Mouse (Mus musculus): ENCODE results near the gene Vmn2r63. TPM values are rescaled to one million over a fixed set of nuclear protein-coding genes. Genes with fewer than 3 reads are reported as not detected.
"Not testable (repeated sequence)": the region's sequence is repeated elsewhere in the genome, so short reads cannot be mapped to it uniquely, and the experiment has no call there.

The Vmn2r63 gene
- not detected in 2 replicates for polyA plus RNA-seq (2016; fragmentation: Nextera tagmentation; extraction: Ambion mirVana)

DNA sequence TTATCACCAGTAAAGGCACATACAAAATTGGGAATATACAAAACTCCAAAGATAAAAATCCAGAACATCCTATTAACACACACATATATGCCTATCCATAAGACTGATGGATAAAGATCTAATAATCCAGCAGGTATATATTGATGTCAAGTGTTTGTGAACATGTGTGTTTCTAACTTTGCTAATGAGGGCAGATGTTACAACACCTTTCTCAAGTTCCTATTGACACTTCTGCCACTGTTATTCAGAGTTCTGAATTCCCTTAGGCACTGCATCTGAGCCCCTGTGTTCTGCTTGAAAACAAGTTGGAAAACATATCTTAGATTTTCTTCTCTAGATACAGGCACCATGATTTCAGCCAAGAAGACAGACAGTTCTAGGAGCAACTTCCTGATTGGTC is at the start of gene Vmn2r63:
TSS of gene Vmn2r63 (minus strand) at position 101 of the 400 bp plus-strand sequence.
- H3K27me3 ChIP-seq (replicated peaks); H3K4me1 ChIP-seq; ATAC-seq (ENCODE audit: low FRiP score, low read depth): not testable (repeated sequence)

DNA sequence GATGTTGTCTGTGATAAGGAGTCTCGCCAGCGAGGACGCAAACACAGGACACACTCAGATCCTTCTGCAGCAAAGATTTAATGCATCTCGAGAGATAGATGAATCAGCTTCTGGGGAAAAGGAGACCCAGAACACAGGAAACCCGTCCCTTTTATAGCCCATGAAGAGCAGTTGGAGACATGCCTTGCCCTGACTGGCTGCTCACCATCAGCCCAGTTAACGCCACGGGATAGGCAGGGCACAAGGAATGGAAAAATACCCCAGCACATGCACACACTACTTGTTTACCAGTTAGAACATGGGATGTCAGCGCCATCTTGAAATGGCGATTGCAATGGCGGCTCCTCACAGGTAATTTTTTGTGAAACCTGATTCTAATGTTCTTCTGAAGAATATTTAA is 47.1 kb upstream of the Vmn2r63 start:
- Histone ChIP-seq H3K9me3 (peaks cover 61% of the 10 kb centered on the region), H3K9ac (no peak overlapping the region), H3K4me2 (replicated peaks) (no peak overlapping the region), H3K4me1 (no peaks in the 10 kb centered on the region), H3K27ac (no peak overlapping the region), H3K27me3 (replicated peaks) (no peaks in the 10 kb centered on the region), H3K4me3 (no peak overlapping the region), H3K36me3 (no peaks in the 10 kb centered on the region)
- WGBS, result 92% methylated on average over 10 of the region's 10 CpGs
- no peak for ATAC-seq (ENCODE audit: low FRiP score, low read depth)

More for the DNA sequence above, at the start of gene Vmn2r63:
- H3K27ac ChIP-seq; H3K36me3 ChIP-seq; H3K9ac ChIP-seq; H3K4me3 ChIP-seq; H3K4me2 ChIP-seq (replicated peaks); H3K9me3 ChIP-seq: not testable (repeated sequence)

DNA sequence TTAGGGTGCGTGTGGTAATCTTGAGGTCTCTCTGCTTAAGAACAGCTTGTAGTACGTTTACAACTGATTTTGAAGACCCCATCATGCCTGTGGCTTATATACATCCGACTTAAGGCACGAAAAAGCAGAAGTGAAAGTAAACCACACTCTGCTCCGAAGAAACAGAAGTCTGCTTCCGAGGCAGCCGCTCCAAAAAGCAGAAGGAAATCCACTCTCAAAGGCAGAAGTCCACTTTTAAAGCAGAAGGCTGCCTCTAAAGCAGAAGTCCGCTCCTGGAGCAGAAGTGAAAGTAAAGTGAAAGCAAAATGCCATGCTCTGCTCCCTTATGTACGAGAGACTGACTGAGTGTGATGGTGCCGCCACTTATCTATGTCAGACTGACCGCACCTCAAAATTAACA is 46.5 kb upstream of the Vmn2r63 start:
- Histone ChIP-seq H3K4me3 (no peak overlapping the region), H3K4me2 (replicated peaks) (no peak overlapping the region), H3K9ac (no peak overlapping the region), H3K9me3 (peaks cover 59% of the 10 kb centered on the region), H3K27ac (no peak overlapping the region), H3K4me1 (no peaks in the 10 kb centered on the region), H3K27me3 (replicated peaks) (no peaks in the 10 kb centered on the region), H3K36me3 (no peaks in the 10 kb centered on the region)
- WGBS, result 87% methylated on average over 11 of the region's 11 CpGs
- no peak for ATAC-seq (ENCODE audit: low FRiP score, low read depth)

DNA sequence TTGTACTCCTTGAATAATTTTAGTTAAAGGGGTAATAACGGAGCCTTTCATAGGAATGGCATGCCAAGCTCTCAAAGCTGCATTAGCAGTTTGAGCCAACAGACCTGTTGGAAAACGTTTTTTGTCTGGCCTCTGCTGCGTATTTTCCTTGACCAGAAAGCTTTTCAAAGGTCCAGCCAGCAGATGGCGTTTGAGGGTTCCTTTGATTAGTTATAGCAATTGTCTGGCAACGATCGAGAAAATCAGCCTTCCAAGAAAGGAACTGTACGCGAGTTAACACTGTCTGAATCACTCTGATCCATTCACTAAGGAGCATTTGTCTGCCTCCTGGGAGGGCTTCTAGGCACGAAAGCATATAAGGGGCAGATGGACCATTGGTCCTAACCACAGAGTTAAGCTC is 31.6 kb upstream of the Vmn2r63 start:
- H3K4me2 ChIP-seq (replicated peaks), result no peak overlapping the region
- ATAC-seq (ENCODE audit: low FRiP score, low read depth), result no peak
- no peaks in the 10 kb centered on the region for H3K36me3 ChIP-seq
- H3K9ac ChIP-seq, result no peak overlapping the region
- H3K4me1 ChIP-seq, result no peaks in the 10 kb centered on the region
- H3K9me3 ChIP-seq, result peaks cover 61% of the 10 kb centered on the region
- no peak overlapping the region for H3K4me3 ChIP-seq
- no peak overlapping the region for H3K27ac ChIP-seq
- 64% methylated on average over 9 of the region's 9 CpGs for WGBS
- no peaks in the 10 kb centered on the region for H3K27me3 ChIP-seq (replicated peaks)

DNA sequence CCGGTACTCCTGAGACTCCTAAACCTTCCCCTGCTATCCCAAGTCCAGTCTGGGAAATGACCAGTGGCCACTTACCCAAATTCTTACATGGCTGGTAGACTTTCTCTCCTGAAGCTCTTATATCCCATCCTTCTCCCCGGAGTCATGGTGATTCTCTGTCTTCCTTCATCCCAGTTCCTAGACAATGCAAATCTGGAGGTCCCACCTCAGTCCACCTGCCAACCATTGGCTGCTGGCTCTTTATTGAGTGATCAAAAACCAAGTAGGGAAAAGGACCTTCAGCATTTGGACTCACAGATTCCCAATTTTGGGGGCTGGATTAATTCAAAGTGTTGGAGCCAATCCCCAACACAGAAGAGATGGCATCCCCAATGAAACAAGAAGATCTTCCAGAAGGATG is 35.6 kb downstream of the Vmn2r63 start:
- not testable (repeated sequence) for H3K4me3 ChIP-seq; H3K9ac ChIP-seq; H3K36me3 ChIP-seq; H3K27me3 ChIP-seq (replicated peaks); ATAC-seq (ENCODE audit: low FRiP score, low read depth); H3K4me2 ChIP-seq (replicated peaks); H3K4me1 ChIP-seq; H3K27ac ChIP-seq
- 90% methylated on average over 2 of the region's 2 CpGs for WGBS
- H3K9me3 ChIP-seq, result peaks cover 32% of the 10 kb centered on the region

DNA sequence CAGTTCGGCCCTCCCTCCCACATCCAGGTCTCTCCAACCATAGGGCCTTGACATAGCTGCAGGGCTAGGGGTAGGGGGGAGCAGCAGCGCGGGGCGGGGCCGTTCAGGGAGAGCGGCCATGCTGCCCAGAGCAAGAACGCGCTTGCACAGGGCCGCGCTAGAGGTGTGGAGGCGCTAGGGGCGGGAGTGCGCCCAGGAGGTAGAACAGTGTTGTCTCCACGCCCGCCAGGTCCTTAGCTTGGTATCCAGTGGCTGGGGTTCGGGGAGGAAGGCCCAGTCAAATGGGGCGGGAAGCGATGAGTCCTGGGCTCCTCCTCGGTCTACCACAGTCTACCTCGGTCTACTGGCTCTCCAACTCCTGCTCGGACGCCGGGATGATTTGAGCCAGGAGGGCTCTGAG is 55.5 kb downstream of the Vmn2r63 start:
- Histone ChIP-seq H3K27me3 (replicated peaks) (no peaks in the 10 kb centered on the region), H3K4me3 (no peak overlapping the region), H3K9ac (no peak overlapping the region), H3K4me2 (replicated peaks) (no peak overlapping the region), H3K4me1 (no peaks in the 10 kb centered on the region), H3K36me3 (no peaks in the 10 kb centered on the region), H3K27ac (no peak overlapping the region), H3K9me3 (peaks cover 19% of the 10 kb centered on the region)
- WGBS, result 51% methylated on average over 23 of the region's 23 CpGs
- ATAC-seq (ENCODE audit: low FRiP score, low read depth), result no peak

DNA sequence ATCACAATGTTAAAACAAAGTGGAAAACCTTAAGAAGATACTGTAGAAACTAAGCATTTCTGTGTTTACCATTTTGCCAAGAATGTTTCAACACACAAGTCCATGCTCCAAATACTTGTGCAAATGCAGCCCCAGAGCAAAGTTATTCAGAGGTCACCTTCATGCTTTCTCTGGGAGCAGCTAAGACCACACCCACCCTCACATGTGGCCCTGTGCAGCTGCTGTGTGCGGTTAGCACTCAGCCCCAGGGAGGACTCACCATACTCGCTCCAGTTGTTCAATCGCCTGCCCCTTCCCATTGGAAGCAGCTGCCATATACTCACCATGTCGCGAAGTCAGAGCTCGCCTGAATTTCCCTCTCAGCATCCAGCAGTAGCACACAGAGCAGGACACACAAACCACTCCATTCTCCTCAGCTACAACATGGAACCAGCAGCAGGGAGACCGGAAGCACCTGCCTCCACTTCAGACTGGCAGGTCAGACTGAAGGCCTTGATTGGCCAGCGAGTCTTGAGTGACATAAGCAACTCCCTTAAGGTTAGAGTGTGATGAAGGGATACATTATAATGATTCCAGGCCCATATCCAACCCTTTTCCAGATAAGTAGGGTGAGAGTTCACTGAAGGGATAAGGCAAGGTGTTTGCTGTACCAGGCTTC is 66.7 kb downstream of the Vmn2r63 start, which contains the start of gene Gm2381:
TSS of gene Gm2381 (minus strand) at position 434 of the 658 bp plus-strand sequence.
- ATAC-seq (ENCODE audit: low FRiP score, low read depth); H3K9ac ChIP-seq; H3K9me3 ChIP-seq; H3K27me3 ChIP-seq (replicated peaks); H3K4me1 ChIP-seq; H3K36me3 ChIP-seq; H3K4me2 ChIP-seq (replicated peaks); H3K27ac ChIP-seq; H3K4me3 ChIP-seq: not testable (repeated sequence)
- 77% methylated on average over 8 of the region's 8 CpGs for WGBS

Small RNAs within 50 kb of the gene (microRNA-seq; reads per million reads assigned to microRNA genes)
- gene Gm23256, result not detected

Other genes starting within 250 kb of the Vmn2r63 start
- 6.7 and 8.6 TPM in 2 replicates for gene Zfp975, start 241.1 kb downstream of the Vmn2r63 start, polyA plus RNA-seq (2016; fragmentation: Nextera tagmentation; extraction: Ambion mirVana)
- not detected in 2 replicates for gene Gm17067, start 206.8 kb downstream of the Vmn2r63 start, polyA plus RNA-seq (2016; fragmentation: Nextera tagmentation; extraction: Ambion mirVana)
- not detected in 2 replicates for gene Vmn2r62, start 140.3 kb downstream of the Vmn2r63 start, polyA plus RNA-seq (2016; fragmentation: Nextera tagmentation; extraction: Ambion mirVana)
- gene Gm2381, start 66.6 kb downstream of the Vmn2r63 start, polyA plus RNA-seq (2016; fragmentation: Nextera tagmentation; extraction: Ambion mirVana), result not detected in 2 replicates
- not detected in 2 replicates for gene Gm9268, start 84.9 kb upstream of the Vmn2r63 start, polyA plus RNA-seq (2016; fragmentation: Nextera tagmentation; extraction: Ambion mirVana)
- not detected in 2 replicates for gene Zfp936, start 180.4 kb upstream of the Vmn2r63 start, polyA plus RNA-seq (2016; fragmentation: Nextera tagmentation; extraction: Ambion mirVana)

All from neural tube, embryonic 12.5 days (tissue).